Mouse (Mus musculus): ENCODE data around the gene Cic.
A peak's percentile ranks its signal among the peaks of the same experiment; 100 is the strongest.
"Not testable (repeated sequence)": the region's sequence is repeated elsewhere in the genome, so short reads cannot be mapped to it uniquely, and the experiment has no call there.

The Cic gene

GRCm38 (mm10) chr7:25306614-25306996 is 39.1 kb downstream of the Cic start:
- DNase-seq (ENCODE audit: low spot score) = no peak

- no peak for DNase-seq (ENCODE audit: low spot score)
Measured at GRCm38 (mm10) chr7:25308702-25309318, 41.3 kb downstream of the Cic start.

- no peak for DNase-seq (ENCODE audit: low spot score)
Measured at GRCm38 (mm10) chr7:25309425-25309824, 41.9 kb downstream of the Cic start.

- DNase-seq (ENCODE audit: low spot score) = no peak
Measured at GRCm38 (mm10) chr7:25311193-25311592, 43.7 kb downstream of the Cic start.

GRCm38 (mm10) chr7:25313325-25313724 is 45.8 kb downstream of the Cic start:
- DNase-seq (ENCODE audit: low spot score) = no peak

- DNase-seq (ENCODE audit: low spot score) = no peak
Measured at GRCm38 (mm10) chr7:25314606-25315305, 47.3 kb downstream of the Cic start.

- no peak for DNase-seq (ENCODE audit: low spot score)
Measured at GRCm38 (mm10) chr7:25315306-25316041, 48.0 kb downstream of the Cic start.

- DNase-seq (ENCODE audit: low spot score) = peak; percentile 87
Measured at GRCm38 (mm10) chr7:25316532-25317445, 49.3 kb downstream of the Cic start, which contains the start of gene Megf8. Megf8 (plus strand) TSS chr7:25317164.

- DNase-seq (ENCODE audit: low spot score) = no peak
Measured at GRCm38 (mm10) chr7:25317446-25317999, 50.0 kb downstream of the Cic start.

GRCm38 (mm10) chr7:25322058-25322484 is 54.6 kb downstream of the Cic start:
- DNase-seq (ENCODE audit: low spot score) = no peak

- DNase-seq (ENCODE audit: low spot score) = no peak
Measured at GRCm38 (mm10) chr7:25323219-25323618, 55.7 kb downstream of the Cic start.

- DNase-seq (ENCODE audit: low spot score) = not testable (repeated sequence)
Measured at GRCm38 (mm10) chr7:25325431-25325830, 57.9 kb downstream of the Cic start.

- DNase-seq (ENCODE audit: low spot score) = no peak
Measured at GRCm38 (mm10) chr7:25326233-25326632, 58.7 kb downstream of the Cic start.

GRCm38 (mm10) chr7:25333596-25334307 is 66.2 kb downstream of the Cic start:
- DNase-seq (ENCODE audit: low spot score) = peak; percentile 68

- no peak for DNase-seq (ENCODE audit: low spot score)
Measured at GRCm38 (mm10) chr7:25334472-25334871, 67.0 kb downstream of the Cic start.

- no peak for DNase-seq (ENCODE audit: low spot score)
Measured at GRCm38 (mm10) chr7:25339329-25339728, 71.8 kb downstream of the Cic start.

- no peak for DNase-seq (ENCODE audit: low spot score)
Measured at GRCm38 (mm10) chr7:25341000-25341784, 73.7 kb downstream of the Cic start.

Measured in c-Kit-positive CD71-positive TER-119-positive erythroid progenitor cells, embryonic 14.5 days (primary cell).